Mouse (Mus musculus) T-helper 2 cell (primary cell): ENCODE results near the gene Stub1.

Experiments used
- in situ Hi-C: fragments of 300-600 bp; cut with MboI, MseI; formaldehyde crosslinking; loops from one replicate; pipeline ENCODE4 v1.15.1; 2025; ENCODE audit warnings: high pct_unique_total_duplicates

Stub1 gene

DNA sequence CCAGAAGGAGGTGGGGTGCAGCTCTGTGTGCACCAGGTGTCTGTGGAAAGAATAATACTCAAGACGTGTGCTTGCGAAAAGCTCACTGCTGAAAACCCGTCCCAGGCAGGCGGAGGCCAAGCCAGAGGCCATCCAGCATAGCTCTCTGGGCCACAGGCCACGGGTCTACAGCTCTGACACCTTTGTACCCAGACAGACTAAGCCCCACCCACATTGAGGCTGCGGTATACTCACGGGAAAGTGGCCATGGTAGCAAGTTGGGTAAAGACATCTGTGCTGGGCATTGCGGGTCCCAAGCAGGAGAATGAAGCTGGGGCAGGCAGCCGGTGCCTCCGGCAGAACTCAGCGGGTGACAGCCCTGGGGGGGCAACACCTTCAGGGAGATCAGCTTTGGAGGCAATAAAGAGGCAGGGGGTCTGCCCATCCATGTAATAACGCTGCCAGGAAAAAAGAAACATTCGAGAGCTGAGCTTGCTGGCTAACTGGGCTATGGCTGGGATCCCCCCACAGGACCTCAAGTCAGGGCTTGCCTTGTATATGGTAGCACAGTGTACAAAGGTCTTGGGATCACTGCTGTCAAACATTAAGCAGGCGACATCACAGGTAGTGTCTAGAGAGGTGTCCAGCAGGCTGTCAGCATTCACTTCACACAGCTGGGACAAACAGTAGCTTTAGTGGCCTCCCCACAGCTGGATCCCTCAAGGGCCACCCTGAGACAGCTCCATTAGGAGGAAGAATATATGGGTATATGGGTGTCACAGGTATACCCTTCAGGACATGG lies 6.4 kb upstream of the Stub1 start:
- in situ Hi-C loops, result loop anchor here (10.0 to 25.0 kb wide), 2 partner anchors 1835 to 1998 kb away; partner anchors contain the start of gene Snrpc

DNA sequence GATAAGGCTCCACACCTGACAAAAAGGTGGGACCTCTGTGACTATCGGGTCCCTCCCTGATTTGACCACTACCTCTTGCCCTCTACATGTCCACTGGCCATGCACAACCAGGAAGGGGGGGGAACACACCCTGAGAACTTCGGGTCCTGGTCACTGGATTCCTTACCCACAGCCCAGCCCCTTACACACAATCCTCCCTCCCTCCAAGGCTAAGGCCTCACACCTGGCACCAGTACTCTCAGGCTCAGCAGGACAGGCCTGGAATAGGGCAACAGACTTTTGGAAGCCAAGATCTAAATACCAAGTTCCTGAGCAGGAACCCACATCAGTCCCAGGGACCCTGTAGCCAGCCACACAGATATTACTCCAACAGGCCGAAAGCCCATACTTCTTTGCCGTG lies 5.7 kb upstream of the Stub1 start:
- in situ Hi-C loops, result loop anchor here (10.0 to 25.0 kb wide), 2 partner anchors 1834 to 1998 kb away; partner anchors contain the start of gene Snrpc

DNA sequence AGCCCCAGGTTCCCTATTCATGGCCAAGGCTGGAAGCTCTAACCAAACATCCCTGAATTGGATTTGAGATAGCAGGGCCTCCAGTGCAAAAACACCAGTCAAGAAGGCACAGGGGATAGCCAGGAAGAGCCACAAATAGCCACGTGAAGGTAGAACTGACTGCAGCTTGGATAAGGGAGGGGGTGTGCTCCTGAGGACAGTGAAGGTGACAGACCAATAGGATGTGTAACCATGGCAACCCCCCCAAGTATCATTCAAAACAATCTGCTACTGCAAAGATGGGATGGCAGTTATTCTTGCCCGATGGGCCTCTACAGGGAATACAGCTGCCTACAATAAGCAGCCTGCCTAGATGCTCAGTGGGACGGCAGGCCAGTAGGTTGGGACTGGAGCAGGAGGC lies 4.3 kb upstream of the Stub1 start:
- in situ Hi-C loops, result loop anchor here (10.0 to 25.0 kb wide), 2 partner anchors 1833 to 2000 kb away; partner anchors contain the start of gene Snrpc

DNA sequence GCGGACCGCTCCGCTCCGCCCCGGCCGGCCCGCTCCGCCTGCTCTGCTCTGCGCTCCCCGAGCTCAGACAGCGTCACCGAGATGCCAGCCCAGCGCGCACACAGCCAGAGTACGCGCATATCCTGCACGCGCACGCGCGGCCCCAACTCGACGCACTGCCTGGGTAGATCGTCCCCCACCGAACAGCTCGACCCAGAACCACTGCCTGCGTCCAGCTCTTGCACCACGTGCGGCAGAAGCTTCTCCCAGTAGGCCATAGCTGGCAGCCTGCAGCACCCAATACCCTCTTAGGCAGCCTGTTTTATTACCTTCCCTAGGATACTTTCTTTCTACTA lies 3.8 kb upstream of the Stub1 start, which contains the start of gene Rhbdl1:
Gene Rhbdl1, minus strand, starts transcription at position 220 of the 335 bp plus-strand sequence.
- in situ Hi-C loops, result loop anchor here (10.0 to 25.0 kb wide), 2 partner anchors 1832 to 2000 kb away; partner anchors contain the start of gene Snrpc

DNA sequence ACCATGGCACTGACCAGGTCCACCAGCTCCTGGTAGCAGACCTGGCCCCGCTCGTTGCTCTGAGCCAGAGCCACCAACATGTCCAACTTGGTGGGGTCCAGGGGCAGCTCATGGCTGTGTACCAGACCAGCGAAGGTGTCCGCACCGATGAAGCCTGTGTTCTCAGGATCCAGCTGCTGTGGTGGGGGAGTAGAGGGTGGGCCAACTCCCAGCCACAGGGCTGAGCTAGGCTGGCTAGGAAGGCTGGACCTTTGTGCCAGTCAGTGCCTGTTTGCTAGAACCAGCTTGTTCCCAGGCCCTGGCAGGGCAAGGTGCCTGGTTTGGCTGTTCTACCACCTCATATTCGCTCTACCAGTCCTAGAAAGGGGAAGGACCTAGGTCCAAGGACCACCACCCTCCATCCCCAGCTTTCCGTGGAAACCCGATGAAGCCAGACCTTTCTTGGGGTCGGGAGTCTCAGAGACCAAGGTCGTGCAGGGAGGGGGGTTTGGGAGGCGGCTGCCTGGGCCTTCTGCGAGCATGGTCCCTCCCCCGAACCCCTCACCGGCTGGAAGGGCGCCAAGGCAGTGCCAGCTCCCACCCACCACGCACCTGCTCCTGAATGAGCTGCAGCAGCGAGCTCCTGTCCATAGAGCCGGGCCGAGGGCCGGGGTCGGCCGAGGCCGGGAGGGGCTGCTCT lies 3.3 kb upstream of the Stub1 start:
- in situ Hi-C loops, result loop anchor here (10.0 to 25.0 kb wide), 2 partner anchors 1832 to 2001 kb away; partner anchors contain the start of gene Snrpc

DNA sequence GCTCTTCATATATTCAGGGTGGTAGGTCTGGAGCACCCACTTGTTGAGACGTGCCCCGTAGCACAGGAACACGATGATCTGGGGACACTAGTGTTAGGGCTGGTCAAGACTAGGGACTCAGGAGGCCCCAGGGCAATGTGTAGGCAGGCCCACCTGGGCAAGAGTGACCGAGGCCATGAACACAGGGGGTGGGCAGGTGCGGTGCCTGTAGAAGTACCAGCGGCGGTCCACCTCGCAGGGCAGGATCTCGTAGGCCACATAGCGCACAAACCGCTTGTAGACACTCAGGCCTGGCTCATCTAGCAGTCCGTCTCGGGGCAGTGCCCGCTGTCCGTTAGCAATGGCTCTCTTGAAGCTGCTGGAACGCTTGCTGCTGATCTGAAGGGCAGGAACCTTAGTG lies 2.6 kb upstream of the Stub1 start:
- in situ Hi-C loops, result loop anchor here (10.0 to 25.0 kb wide), 2 partner anchors 1831 to 2001 kb away; partner anchors contain the start of gene Snrpc

DNA sequence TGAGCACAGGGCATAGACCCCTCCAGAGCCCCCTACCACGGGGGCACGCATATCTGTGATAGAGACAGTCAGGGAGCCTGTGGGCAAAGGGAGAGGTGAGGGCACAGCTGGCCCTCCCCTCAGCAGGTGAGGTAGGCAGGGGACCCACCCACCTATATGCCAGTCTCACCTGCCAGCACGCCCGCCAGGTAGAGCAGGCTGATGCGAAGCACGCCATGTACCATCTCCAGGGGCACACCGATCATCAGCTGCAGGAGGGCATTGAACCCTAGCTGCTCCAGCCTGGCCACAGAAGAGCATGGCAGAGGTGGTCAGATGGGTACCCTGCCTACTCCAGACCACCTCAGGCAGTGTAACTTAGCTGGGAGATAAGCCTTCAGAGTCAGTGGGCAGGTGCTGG lies 2.1 kb upstream of the Stub1 start:
- in situ Hi-C loops, result loop anchor here (10.0 to 25.0 kb wide), 2 partner anchors 1830 to 2002 kb away; partner anchors contain the start of gene Snrpc

DNA sequence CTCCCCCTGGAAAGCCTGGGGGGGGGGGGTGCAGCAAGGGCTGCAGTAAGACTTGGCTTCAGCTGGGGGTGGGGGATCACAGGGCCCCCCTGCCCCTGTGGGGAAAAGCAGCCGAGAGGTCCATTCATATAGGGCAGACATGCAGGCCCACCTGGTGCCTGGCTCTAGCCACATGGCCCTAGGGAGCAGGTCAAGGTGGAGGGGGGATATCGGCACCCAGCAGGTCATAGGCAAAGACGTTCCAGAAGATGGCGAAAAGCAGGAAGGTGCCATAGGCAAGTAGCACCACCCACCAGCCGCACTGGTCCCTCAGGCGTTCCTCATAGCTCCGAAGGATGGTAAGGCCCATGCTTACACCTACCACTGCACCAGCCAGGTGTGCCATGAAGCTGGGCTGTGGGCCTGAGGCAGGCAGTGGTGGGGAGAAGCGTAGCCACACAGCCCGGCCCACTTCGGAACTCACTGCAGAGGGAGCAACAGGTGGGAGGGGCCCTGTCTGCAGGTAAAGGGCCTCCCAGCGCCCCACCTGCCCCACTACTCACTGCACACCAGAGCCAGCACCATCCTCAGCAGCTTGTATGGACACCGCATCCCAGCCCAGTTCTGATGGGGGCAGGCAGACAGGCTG lies 1.5 kb upstream of the Stub1 start:
- in situ Hi-C loops, result loop anchor here (5.0 to 25.0 kb wide), 3 partner anchors 38 to 2003 kb away; partner anchors contain the start of gene Snrpc

DNA sequence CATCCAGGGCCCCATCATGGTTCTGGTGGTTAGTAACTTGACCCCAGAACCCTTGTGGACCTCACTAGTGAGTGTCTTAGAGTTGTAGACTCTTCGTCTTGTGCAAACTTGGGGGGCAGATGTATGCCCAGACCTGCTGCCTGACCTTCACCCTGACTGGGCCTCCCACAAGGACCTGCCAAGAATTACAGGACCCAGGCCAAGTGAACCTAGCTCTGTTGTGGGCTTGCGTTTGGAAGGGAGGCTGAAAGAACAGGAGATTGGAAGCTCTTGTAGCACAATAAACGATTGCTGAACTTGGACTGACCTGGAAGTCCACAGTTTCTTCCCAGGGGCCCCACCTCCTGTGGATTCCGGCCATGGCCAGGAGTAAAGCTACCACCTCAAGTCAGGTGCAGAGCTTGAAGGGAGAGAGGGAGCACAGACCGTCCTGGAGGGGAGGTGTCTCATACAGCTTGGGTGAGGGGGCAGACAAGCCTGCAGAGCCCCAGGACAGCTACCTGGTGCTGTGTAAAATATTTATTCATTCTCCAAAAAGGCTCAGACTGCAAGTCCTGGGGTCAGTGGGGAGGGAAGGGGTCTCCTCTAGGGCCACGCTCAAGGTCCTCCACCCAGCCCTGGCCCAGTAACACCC lies 874 bp upstream of the Stub1 start:
- in situ Hi-C loops, result loop anchor here (5.0 to 25.0 kb wide), 3 partner anchors 38 to 2003 kb away; partner anchors contain the start of gene Snrpc

DNA sequence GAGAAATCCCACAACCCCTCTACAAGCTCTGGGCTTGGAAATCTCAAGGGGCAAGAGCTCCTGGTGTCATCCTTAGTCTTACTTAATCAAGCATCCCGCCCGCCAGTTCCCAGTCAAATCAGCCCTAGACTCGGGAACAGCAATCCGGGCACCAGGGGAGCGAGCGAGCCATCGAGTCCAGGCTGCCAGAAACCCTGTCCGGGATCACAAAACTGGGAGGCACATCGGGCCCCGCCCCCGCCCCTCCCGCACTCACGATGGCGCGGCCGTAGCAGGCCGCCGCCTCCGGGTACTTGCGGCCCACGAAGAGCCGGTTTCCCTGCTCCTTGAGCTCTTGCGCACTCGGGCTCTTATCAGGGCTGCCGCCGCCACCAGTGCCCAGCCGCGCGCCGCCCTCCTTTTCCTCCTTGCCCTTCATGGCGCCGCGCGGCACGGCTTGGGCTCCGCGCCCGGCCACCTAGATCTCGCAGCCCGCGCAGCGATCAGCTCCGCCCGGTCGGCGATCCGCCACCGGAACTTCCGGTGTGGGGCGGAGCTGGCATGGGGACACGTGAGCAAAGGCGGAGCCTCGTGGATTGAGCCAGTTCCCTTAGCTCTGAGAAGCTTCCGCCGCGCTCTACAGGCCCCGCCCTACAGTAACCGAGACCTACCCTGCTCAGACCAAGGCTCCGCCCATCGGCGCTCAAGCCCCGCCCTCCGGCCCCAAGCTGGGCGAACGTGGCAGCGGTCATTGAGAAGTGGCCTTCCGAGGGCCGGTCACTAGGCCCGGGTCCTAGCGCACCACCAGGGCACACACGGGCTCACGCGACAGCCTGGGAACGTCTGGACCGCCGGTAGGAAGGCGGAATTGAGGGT lies 541 bp downstream of the Stub1 start:
- in situ Hi-C loops, result loop anchor here (5.0 to 25.0 kb wide), 3 partner anchors 40 to 2005 kb away; partner anchors contain the start of gene Snrpc

DNA sequence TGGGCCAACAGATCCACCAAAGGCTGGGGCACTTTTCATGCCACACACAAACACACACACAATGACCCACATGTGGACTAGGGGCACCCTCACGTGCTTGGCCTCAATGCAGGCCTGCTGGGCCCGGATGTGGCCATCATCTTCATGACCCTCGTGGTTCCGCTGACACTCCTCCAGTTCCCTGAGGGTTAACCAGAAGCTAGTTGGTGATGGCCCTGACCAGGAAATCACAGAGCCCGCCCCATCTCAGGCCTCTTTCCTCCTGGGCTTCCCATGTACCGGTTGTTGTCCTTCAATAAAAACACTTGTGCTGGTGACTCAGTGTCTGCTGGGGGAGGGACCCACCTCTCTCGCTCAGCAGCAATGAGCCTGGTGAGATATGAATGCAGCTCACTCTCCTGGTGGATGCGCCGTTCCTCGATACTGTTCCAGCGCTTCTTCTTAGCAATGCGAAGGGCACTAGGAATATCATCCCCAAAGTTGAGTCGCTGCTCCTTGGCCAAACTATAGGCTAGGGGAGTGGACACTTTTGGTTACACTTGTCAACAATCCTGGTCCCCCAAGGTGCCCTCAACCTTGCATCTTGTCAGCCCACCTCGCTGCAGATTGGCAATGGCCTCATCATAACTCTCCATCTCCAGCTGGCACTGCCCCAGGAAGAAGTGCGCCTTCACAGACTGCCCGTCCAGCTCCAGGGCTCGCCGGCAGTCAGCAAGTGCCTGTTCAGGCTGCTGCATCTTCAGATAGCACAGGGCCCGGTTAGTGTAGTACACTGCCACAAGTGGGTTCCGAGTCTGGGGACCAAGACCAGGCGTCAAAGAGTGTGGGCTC lies 1.5 kb downstream of the Stub1 start:
- in situ Hi-C loops, result loop anchor here (5.0 to 25.0 kb wide), 3 partner anchors 41 to 2006 kb away; partner anchors contain the start of gene Snrpc

DNA sequence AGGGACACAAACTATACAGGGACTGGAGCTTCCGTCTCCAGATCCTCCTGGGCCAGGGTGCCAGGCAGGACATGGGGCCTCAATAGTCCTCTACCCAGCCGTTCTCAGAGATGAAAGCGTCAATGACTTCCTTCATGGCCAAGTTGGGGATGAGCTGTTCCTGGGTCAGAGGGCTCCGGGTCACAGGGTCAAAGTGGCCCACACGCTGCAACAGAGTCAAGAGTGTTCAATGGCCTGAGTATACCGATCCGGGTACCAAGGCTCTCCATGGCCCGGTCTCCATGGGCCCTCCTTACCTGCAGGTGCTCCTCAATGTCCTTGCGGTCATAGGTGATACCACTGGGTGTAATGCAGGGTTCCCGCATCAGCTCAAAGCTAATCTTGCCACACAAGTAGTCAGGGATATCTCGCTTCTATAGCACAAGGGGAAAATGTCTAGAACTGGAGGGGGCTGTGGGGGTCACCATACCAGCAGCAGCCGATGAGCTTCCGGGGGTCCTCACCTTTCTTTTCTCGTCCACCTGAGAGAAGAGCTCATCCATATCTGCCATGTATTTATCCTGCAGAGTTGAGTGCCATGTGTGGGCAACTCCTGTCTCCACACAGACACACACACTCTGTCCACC lies 2.3 kb downstream of the Stub1 start:
- in situ Hi-C loops, result loop anchor here (5.0 to 25.0 kb wide), 3 partner anchors 41 to 2006 kb away; partner anchors contain the start of gene Snrpc

DNA sequence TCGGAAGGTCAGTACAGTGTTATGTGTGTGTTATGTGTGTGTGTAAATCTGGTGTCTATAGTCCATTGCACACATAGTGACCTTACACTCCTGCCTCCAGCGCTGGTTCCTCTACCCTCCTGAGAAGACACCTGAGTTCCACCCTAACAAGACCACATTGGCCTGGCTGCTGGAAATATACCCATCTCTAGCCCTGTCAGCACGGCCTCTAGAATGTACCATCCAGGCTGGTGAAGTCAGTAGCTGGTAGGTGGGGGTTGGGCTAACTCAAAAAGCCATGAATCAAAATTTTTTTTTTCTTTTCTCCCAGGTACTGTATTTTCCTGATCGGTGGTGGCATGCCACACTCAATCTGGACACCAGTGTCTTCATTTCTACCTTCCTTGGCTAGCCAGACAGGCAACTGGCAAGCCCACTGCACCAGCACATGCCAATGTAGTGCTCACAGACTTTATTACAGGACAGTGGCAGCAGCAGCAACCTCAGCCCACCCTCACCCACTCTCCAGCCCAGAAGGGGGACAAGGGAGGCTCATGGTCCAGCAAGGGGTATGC lies 2.9 kb downstream of the Stub1 start:
- in situ Hi-C loops, result loop anchor here (5.0 to 25.0 kb wide), 3 partner anchors 42 to 2007 kb away; partner anchors contain the start of gene Snrpc

DNA sequence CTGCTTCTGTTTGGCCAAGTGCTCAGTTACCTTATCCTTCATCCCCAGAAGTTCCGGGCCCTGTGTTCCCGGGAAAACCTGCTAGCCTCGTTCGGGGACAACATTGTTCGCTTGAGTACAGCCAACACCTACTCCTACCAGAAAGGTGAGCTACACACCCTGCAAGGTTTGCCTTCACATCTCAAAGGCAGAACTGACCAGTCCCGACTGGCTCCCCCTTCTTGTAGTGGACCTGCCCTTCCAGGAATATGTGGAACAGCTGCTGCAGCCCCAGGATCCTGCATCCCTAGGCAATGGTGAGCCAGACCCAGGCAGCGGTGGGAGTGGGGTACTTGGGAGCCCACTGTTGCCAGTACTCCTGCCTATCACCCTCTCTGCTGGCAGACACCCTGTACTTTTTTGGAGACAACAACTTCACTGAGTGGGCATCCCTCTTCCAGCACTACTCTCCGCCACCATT lies 3.6 kb downstream of the Stub1 start:
- in situ Hi-C loops, result loop anchor here (5.0 to 25.0 kb wide), 3 partner anchors 43 to 2008 kb away; partner anchors contain the start of gene Snrpc

DNA sequence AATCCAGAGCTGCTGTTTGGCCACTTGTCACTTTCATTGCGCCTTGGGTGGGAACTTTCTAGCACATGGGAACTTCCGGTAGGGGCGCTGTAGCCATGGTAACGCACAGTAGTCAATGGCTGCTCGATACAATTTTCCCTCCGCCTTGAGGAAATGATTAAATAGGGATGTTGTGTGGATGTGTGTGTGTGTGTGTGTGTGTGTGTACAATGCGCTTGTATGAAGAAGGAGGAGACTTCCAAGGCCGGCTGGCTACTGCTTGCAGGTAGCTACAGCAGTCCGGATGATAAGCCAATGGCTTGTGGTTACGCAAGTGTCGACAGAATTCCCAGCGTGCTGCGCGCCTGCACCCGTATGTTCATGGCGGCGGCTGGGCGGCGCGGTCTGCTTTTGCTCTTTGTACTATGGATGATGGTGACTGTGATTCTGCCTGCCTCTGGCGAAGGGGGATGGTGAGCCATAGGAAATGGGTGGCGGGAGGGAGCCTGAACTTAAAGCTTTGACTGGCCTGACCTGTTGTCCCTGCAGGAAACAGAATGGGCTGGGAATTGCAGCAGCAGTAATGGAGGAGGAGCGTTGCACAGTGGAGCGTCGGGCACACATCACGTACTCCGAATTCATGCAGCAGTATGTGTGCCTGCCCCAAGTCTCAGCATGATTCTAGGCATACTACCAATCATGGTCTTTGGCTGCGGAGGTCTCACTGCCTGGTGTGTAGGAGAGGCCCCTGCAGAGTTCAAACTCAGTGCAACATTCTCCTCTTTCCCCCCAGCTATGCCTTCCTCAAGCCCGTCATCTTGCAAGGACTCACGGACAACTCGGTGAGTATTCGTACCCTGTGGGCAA lies 4.3 kb downstream of the Stub1 start, which contains the start of gene Jmjd8:
Gene Jmjd8, plus strand, starts transcription at position 156 of the 846 bp plus-strand sequence.
- in situ Hi-C loops, result loop anchor here (25.0 kb wide), 1 partner anchor 2008 kb away; the partner anchor contains the start of gene Snrpc

DNA sequence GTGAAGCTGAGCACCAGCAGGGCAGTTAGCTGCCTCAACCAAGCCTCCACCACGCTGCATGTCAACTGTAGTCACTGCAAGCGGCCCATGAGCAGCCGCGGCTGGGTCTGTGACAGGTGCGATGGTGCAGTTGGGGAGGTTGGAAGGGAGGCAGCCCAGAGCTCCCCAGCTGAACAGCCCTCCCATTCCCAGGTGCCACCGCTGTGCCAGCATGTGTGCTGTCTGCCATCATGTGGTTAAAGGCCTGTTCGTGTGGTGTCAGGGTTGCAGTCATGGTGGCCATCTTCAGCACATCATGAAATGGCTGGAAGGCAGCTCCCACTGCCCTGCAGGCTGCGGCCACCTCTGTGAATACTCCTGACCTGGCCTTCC lies 5.0 kb downstream of the Stub1 start:
- in situ Hi-C loops, result loop anchor here (25.0 kb wide), 1 partner anchor 2009 kb away; the partner anchor contains the start of gene Snrpc
